In the genomic region with DNA sequence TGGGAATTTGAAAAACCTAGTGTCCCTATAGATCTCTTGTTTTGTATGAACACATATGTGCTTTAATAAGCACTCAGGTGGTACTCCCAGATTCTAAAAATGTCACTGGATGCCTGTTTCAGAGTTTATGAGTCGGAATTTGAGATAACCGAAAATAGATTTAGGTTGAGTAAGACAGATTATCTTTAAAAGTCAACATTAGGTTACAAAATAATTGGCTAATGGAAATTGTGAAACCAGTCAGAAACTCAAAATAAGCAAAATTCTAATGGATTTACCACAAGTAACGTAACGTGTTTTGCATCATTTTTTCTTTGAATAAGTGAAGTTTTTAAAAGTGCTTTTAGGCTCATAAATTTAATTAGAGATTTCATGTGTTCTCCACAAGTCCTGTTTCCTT, we compare ENCODE assay signal across 32 mouse cellular contexts.
"Had no signal": no experiment of that assay in that cellular context is flagged by ENCODE, and none has a peak within 500 bp of the region (broad histone marks: within the 10 kb centered on the region; RNA-seq: fewer than 3 reads in every experiment).

No protein-coding gene starts in this region.

- H3K4me1 ChIP-seq: limb, embryonic 13.5 days; limb, embryonic 15.5 days; liver, embryonic 13.5 days; liver, embryonic 15.5 days; lung, embryonic 15.5 days; megakaryocyte, embryonic 14.5 days; midbrain, embryonic 10.5 days; midbrain, embryonic 12.5 days; midbrain, embryonic 13.5 days; midbrain, embryonic 15.5 days; neural tube, embryonic 12.5 days had no signal

- H3K9ac ChIP-seq: limb, embryonic 12.5 days; limb, embryonic 13.5 days; limb, embryonic 15.5 days; liver, embryonic 13.5 days; liver, embryonic 14.5 days; liver, embryonic 15.5 days; liver, postnatal 0 days; lung, embryonic 14.5 days; lung, embryonic 15.5 days; midbrain, embryonic 12.5 days; midbrain, embryonic 13.5 days; midbrain, embryonic 15.5 days; neural tube, embryonic 12.5 days had no signal

- H3K4me2 ChIP-seq: limb, embryonic 12.5 days; limb, embryonic 13.5 days; limb, embryonic 15.5 days; liver, embryonic 11.5 days; liver, embryonic 13.5 days; liver, embryonic 15.5 days; lung, embryonic 14.5 days; lung, embryonic 15.5 days; midbrain, embryonic 11.5 days; midbrain, embryonic 12.5 days; midbrain, embryonic 13.5 days; midbrain, embryonic 15.5 days; neural tube, embryonic 12.5 days had no signal

- H3K36me3 ChIP-seq: limb, embryonic 10.5 days; limb, embryonic 12.5 days; limb, embryonic 13.5 days; limb, embryonic 15.5 days; liver, embryonic 13.5 days; liver, embryonic 15.5 days; lung, embryonic 15.5 days; midbrain, embryonic 10.5 days; midbrain, embryonic 12.5 days; midbrain, embryonic 13.5 days; midbrain, embryonic 15.5 days; neural tube, embryonic 12.5 days had no signal

- H3K27me3 ChIP-seq: limb, embryonic 12.5 days; limb, embryonic 13.5 days; limb, embryonic 15.5 days; liver, embryonic 13.5 days; liver, embryonic 15.5 days; lung, embryonic 15.5 days; megakaryocyte, embryonic 14.5 days; midbrain, embryonic 12.5 days; midbrain, embryonic 13.5 days; midbrain, embryonic 15.5 days; neural tube, embryonic 12.5 days had no signal

- H3K4me3 ChIP-seq: left cerebral cortex, adult 2 months; limb, embryonic 10.5 days; limb, embryonic 12.5 days; limb, embryonic 13.5 days; limb, embryonic 15.5 days; liver, embryonic 13.5 days; liver, embryonic 15.5 days; lung, embryonic 15.5 days; megakaryocyte, embryonic 14.5 days; midbrain, embryonic 10.5 days; midbrain, embryonic 12.5 days; midbrain, embryonic 13.5 days; midbrain, embryonic 15.5 days; myocyte; neural tube, embryonic 12.5 days had no signal

- H3K9me3 ChIP-seq: limb, embryonic 10.5 days; limb, embryonic 12.5 days; limb, embryonic 13.5 days; limb, embryonic 15.5 days; liver, embryonic 13.5 days; liver, embryonic 15.5 days; lung, embryonic 15.5 days; midbrain, embryonic 10.5 days; midbrain, embryonic 12.5 days; midbrain, embryonic 13.5 days; midbrain, embryonic 15.5 days; neural tube, embryonic 12.5 days had no signal

- H3K27ac ChIP-seq: left cerebral cortex, adult 2 months; limb, embryonic 10.5 days; limb, embryonic 12.5 days; limb, embryonic 13.5 days; limb, embryonic 15.5 days; liver, embryonic 13.5 days; liver, embryonic 14.5 days; liver, embryonic 15.5 days; lung, embryonic 15.5 days; macrophage; midbrain, embryonic 10.5 days; midbrain, embryonic 12.5 days; midbrain, embryonic 13.5 days; midbrain, embryonic 15.5 days; neural tube, embryonic 12.5 days had no signal

- ATAC-seq: liver, postnatal 0 days; lung, postnatal 0 days; midbrain, embryonic 13.5 days; midbrain, embryonic 15.5 days; midbrain, embryonic 16.5 days had no signal

- DNase-seq: left cerebral cortex, postnatal 4 days; liver; liver, embryonic 13.5 days; liver, postnatal 0 days; lung, adult 18-20 months; lung, adult 2 months; lung, embryonic 14.5 days; lung, postnatal 10 days; lung, postnatal 14 days; lung, postnatal 36 days; lung, postnatal 4 days; midbrain, embryonic 14.5 days had no signal
